Mouse (Mus musculus): ENCODE measurements around the gene Atrip.

GRCm38 (mm10) chr9:109051651-109052489 is 22.1 kb downstream of the Atrip start:
- no peak for TF ChIP-seq CTCF (IDR thresholded peaks at IDR 0.05; ENCODE audit: low read depth, low read length)
- no peak for TF ChIP-seq POLR2A (IDR thresholded peaks at IDR 0.05; ENCODE audit: extremely low read depth, insufficient read depth, low read length)

All from liver, adult 2 months (tissue).